Mouse (Mus musculus): ENCODE measurements at regions not wholly inside any gene's neighbourhood (a gene's known extent, or its start where the extent isn't known, plus 50 kb on each side); places are given as distances from the start of the nearest gene placed in this dataset.

GRCm38 (mm10) chr9:120657786-120658185 lies 86.5 kb downstream of the Rpl14 start:
- H3K27me3 ChIP-seq, result no peaks in the 10 kb centered on the region
- H3K4me2 ChIP-seq (replicated peaks), result no peak overlapping the region
- no peak for ATAC-seq (ENCODE audit: low FRiP score, low read depth)
- no peak overlapping the region for H3K9ac ChIP-seq (replicated peaks)
- H3K27ac ChIP-seq (replicated peaks), result 0 out of 2 replicates have a peak overlapping the region, but pooled peaks have one; percentile 4
- H3K4me3 ChIP-seq, result no peak overlapping the region
- no peaks in the 10 kb centered on the region for H3K36me3 ChIP-seq
- H3K4me1 ChIP-seq, result peaks cover 21% of the 10 kb centered on the region
- no peaks in the 10 kb centered on the region for H3K9me3 ChIP-seq

GRCm38 (mm10) chr9:120658576-120658975 lies 87.3 kb downstream of the Rpl14 start:
- no peak overlapping the region for H3K27ac ChIP-seq (replicated peaks)
- no peaks in the 10 kb centered on the region for H3K36me3 ChIP-seq
- H3K9me3 ChIP-seq, result no peaks in the 10 kb centered on the region
- no peak overlapping the region for H3K4me3 ChIP-seq
- no peak for ATAC-seq (ENCODE audit: low FRiP score, low read depth)
- H3K27me3 ChIP-seq, result no peaks in the 10 kb centered on the region
- 89% methylated on average over 2 of the region's 2 CpGs for WGBS
- H3K4me2 ChIP-seq (replicated peaks), result no peak overlapping the region
- H3K4me1 ChIP-seq, result peaks cover 17% of the 10 kb centered on the region
- no peak overlapping the region for H3K9ac ChIP-seq (replicated peaks)

GRCm38 (mm10) chr9:120661226-120661625 lies 90.0 kb downstream of the Rpl14 start:
- Histone ChIP-seq H3K27me3 (no peaks in the 10 kb centered on the region), H3K4me3 (no peak overlapping the region), H3K4me1 (0 out of 2 replicates have a peak, but pooled peaks cover 6% of the 10 kb centered on the region), H3K4me2 (replicated peaks) (no peak overlapping the region), H3K36me3 (no peaks in the 10 kb centered on the region), H3K9me3 (no peaks in the 10 kb centered on the region), H3K27ac (replicated peaks) (no peak overlapping the region), H3K9ac (replicated peaks) (no peak overlapping the region)
- 64% methylated on average over 5 of the region's 5 CpGs for WGBS
- no peak for ATAC-seq (ENCODE audit: low FRiP score, low read depth)

- Histone ChIP-seq H3K4me1 (0 out of 2 replicates have a peak, but pooled peaks cover 6% of the 10 kb centered on the region), H3K36me3 (no peaks in the 10 kb centered on the region), H3K4me3 (no peak overlapping the region), H3K27me3 (no peaks in the 10 kb centered on the region), H3K27ac (replicated peaks) (no peak overlapping the region), H3K9me3 (no peaks in the 10 kb centered on the region), H3K9ac (replicated peaks) (no peak overlapping the region), H3K4me2 (replicated peaks) (no peak overlapping the region)
- WGBS, result 91% methylated on average over 7 of the region's 7 CpGs
- ATAC-seq (ENCODE audit: low FRiP score, low read depth), result no peak
These were observed 90.5 kb downstream of the Rpl14 start for GRCm38 (mm10) chr9:120661641-120662227.

- Histone ChIP-seq H3K4me2 (replicated peaks) (no peak overlapping the region), H3K36me3 (no peaks in the 10 kb centered on the region), H3K9ac (replicated peaks) (no peak overlapping the region), H3K9me3 (no peaks in the 10 kb centered on the region), H3K4me1 (0 out of 2 replicates have a peak, but pooled peaks cover 2% of the 10 kb centered on the region), H3K4me3 (no peak overlapping the region), H3K27ac (replicated peaks) (no peak overlapping the region), H3K27me3 (no peaks in the 10 kb centered on the region)
- no peak for ATAC-seq (ENCODE audit: low FRiP score, low read depth)
- 64% methylated on average over 6 of the region's 6 CpGs for WGBS
These were observed 91.9 kb downstream of the Rpl14 start for GRCm38 (mm10) chr9:120663181-120663580.

GRCm38 (mm10) chr9:120664086-120664485 lies 92.8 kb downstream of the Rpl14 start:
- no peak for ATAC-seq (ENCODE audit: low FRiP score, low read depth)

GRCm38 (mm10) chr9:120672452-120672851 lies 101.2 kb downstream of the Rpl14 start:
- peak; percentile 74 for ATAC-seq (ENCODE audit: low FRiP score, low read depth)

More at GRCm38 (mm10) chr9:120664086-120664485, 92.8 kb downstream of the Rpl14 start:
- no peaks in the 10 kb centered on the region for H3K9me3 ChIP-seq
- H3K4me3 ChIP-seq, result no peak overlapping the region
- H3K4me1 ChIP-seq, result 0 out of 2 replicates have a peak, but pooled peaks cover 2% of the 10 kb centered on the region
- H3K9ac ChIP-seq (replicated peaks), result no peak overlapping the region
- no peak overlapping the region for H3K4me2 ChIP-seq (replicated peaks)
- 96% methylated on average over 10 of the region's 10 CpGs for WGBS
- no peaks in the 10 kb centered on the region for H3K27me3 ChIP-seq
- H3K36me3 ChIP-seq, result no peaks in the 10 kb centered on the region
- no peak overlapping the region for H3K27ac ChIP-seq (replicated peaks)

GRCm38 (mm10) chr9:120674855-120675254 lies 103.6 kb downstream of the Rpl14 start:
- ATAC-seq (ENCODE audit: low FRiP score, low read depth), result peak; percentile 50; the same call in 1 of the 2 replicates
- Histone ChIP-seq H3K27ac (replicated peaks) (peak overlapping the region; percentile 61), H3K4me2 (replicated peaks) (peak overlapping the region; percentile 64), H3K4me3 (peak overlapping the region; percentile 35; the same call in 1 of the 2 replicates), H3K27me3 (no peaks in the 10 kb centered on the region), H3K36me3 (no peaks in the 10 kb centered on the region), H3K9ac (replicated peaks) (no peak overlapping the region; the same call in 1 of the 2 replicates), H3K9me3 (no peaks in the 10 kb centered on the region), H3K4me1 (peaks cover 50% of the 10 kb centered on the region)
- under 1% methylated on average over 11 of the region's 11 CpGs for WGBS

More at GRCm38 (mm10) chr9:120672452-120672851, 101.2 kb downstream of the Rpl14 start:
- Histone ChIP-seq H3K27ac (replicated peaks) (peak overlapping the region; percentile 54), H3K9me3 (no peaks in the 10 kb centered on the region), H3K27me3 (no peaks in the 10 kb centered on the region), H3K4me1 (peaks cover 42% of the 10 kb centered on the region), H3K4me2 (replicated peaks) (peak overlapping the region; percentile 8), H3K9ac (replicated peaks) (no peak overlapping the region), H3K4me3 (no peak overlapping the region), H3K36me3 (no peaks in the 10 kb centered on the region)
- WGBS, result 11% methylated on average over 6 of the region's 6 CpGs

- H3K4me3 ChIP-seq, result peak overlapping the region; percentile 35
- peak overlapping the region; percentile 64 for H3K4me2 ChIP-seq (replicated peaks)
- peaks cover 51% of the 10 kb centered on the region for H3K4me1 ChIP-seq
- H3K9me3 ChIP-seq, result no peaks in the 10 kb centered on the region
- peak overlapping the region; percentile 44 for H3K9ac ChIP-seq (replicated peaks)
- ATAC-seq (ENCODE audit: low FRiP score, low read depth), result peak; percentile 55; the same call in 1 of the 2 replicates
- H3K27me3 ChIP-seq, result no peaks in the 10 kb centered on the region
- 3% methylated on average over 18 of the region's 18 CpGs for WGBS
- no peaks in the 10 kb centered on the region for H3K36me3 ChIP-seq
- H3K27ac ChIP-seq (replicated peaks), result peak overlapping the region; percentile 61
These were observed 104.3 kb downstream of the Rpl14 start for GRCm38 (mm10) chr9:120675371-120676150.

- Histone ChIP-seq H3K27me3 (no peaks in the 10 kb centered on the region), H3K27ac (replicated peaks) (no peak overlapping the region), H3K4me1 (peaks cover 54% of the 10 kb centered on the region), H3K4me2 (replicated peaks) (peak overlapping the region; percentile 64; the same call in 1 of the 2 replicates), H3K9me3 (no peaks in the 10 kb centered on the region), H3K36me3 (no peaks in the 10 kb centered on the region), H3K9ac (replicated peaks) (0 out of 2 replicates have a peak overlapping the region, but pooled peaks have one; percentile 44), H3K4me3 (no peak overlapping the region)
- WGBS, result 22% methylated on average over 9 of the region's 9 CpGs
- ATAC-seq (ENCODE audit: low FRiP score, low read depth), result no peak
These were observed 105.1 kb downstream of the Rpl14 start for GRCm38 (mm10) chr9:120676301-120676700.

GRCm38 (mm10) chr9:120676771-120677170 lies 105.5 kb downstream of the Rpl14 start:
- peaks cover 58% of the 10 kb centered on the region for H3K4me1 ChIP-seq
- peak overlapping the region; percentile 64; the same call in 1 of the 2 replicates for H3K4me2 ChIP-seq (replicated peaks)
- no peaks in the 10 kb centered on the region for H3K9me3 ChIP-seq
- H3K9ac ChIP-seq (replicated peaks), result no peak overlapping the region
- H3K27ac ChIP-seq (replicated peaks), result no peak overlapping the region
- H3K36me3 ChIP-seq, result no peaks in the 10 kb centered on the region
- no peak for ATAC-seq (ENCODE audit: low FRiP score, low read depth)
- no peaks in the 10 kb centered on the region for H3K27me3 ChIP-seq
- H3K4me3 ChIP-seq, result no peak overlapping the region
- 18% methylated on average over 8 of the region's 8 CpGs for WGBS

GRCm38 (mm10) chr9:120677216-120677615 lies 106.0 kb downstream of the Rpl14 start:
- 58% methylated on average over 5 of the region's 5 CpGs for WGBS
- ATAC-seq (ENCODE audit: low FRiP score, low read depth), result 0 out of 2 replicates have a peak, but pooled peaks have one; percentile 10
- no peak overlapping the region for H3K27ac ChIP-seq (replicated peaks)

More at GRCm38 (mm10) chr9:120677216-120677615, 106.0 kb downstream of the Rpl14 start:
- Histone ChIP-seq H3K9me3 (no peaks in the 10 kb centered on the region), H3K9ac (replicated peaks) (no peak overlapping the region), H3K27me3 (no peaks in the 10 kb centered on the region), H3K4me2 (replicated peaks) (no peak overlapping the region), H3K4me3 (no peak overlapping the region), H3K4me1 (peaks cover 55% of the 10 kb centered on the region), H3K36me3 (no peaks in the 10 kb centered on the region)
